Mouse (Mus musculus) G1E (cell line): ENCODE data around the gene Camkv.

Source experiments
- CTCF ChIP-seq: IDR thresholded peaks from 2 replicates; pipeline ENCODE4 v1.5.1; 2012; ENCODE audit warnings: low read depth, low read length, inconsistent platforms, mixed read lengths
- TAL1 ChIP-seq: conservative IDR thresholded peaks from 2 replicates; pipeline ENCODE4 v1.6.1; 2012; ENCODE audit warnings: low read depth, low read length, inconsistent platforms, mixed read lengths

DNA sequence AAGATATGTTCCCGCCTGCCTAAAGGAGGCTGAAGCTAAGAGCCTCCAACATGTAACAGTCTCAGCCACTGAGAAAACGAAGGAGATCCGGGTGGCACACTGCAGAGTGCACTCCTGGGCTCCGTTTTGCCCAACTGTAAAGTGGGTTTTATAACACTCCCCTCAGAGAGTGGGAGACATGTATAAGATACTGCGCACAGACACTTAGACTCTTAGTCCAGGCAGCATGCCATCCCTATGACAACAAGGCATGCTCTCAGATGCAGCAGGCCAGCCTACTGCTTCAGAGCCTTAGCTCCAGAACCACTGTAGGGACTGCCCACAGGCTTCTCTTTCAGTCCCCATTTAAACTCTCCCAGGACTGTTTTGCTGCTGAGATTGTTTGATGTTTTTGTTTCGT lies 16.6 kb upstream of the Camkv start:
- TF ChIP-seq TAL1 (no peak), CTCF (no peak)
